Comparison of ENCODE assay signal across 9 mouse cellular contexts in the genomic region with DNA sequence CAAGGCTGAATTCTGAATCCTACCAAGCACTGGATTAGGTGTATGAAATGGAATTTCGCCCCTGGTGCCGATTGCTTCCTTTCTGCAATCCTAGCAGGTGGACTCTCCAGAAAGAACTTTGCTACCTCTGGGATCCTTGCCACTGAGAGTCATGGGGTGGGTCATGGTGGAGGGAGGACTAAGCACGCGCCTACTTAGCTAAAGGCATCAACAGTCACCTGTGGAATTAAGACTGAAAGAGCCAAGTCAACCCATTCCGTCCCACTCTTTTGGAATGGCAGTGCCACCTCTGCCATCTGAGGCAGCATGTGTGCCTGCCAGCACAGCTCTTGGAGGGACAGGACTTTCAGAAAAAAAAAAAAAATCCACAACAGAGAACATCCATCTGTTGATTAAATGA. TPM values are rescaled to one million over a fixed set of nuclear protein-coding genes. Genes with fewer than 3 reads are reported as not detected.
A peak's percentile ranks its signal among the peaks of the same experiment; 100 is the strongest.
DNase-seq lines count a peak whose midpoint lies in the region; ATAC-seq and TF ChIP-seq lines count a peak whose summit lies in the region.
"Had no signal": no experiment of that assay in that cellular context is flagged by ENCODE, and none has a peak within 500 bp of the region (broad histone marks: within the 10 kb centered on the region; RNA-seq: fewer than 3 reads in every experiment).

No protein-coding gene starts in this region.

- no peak for ATAC-seq in kidney, postnatal 0 days (replicated peaks; ENCODE audit: low FRiP score, low read depth)
- ATAC-seq in embryonic facial prominence, embryonic 12.5 days (ENCODE audit: insufficient number of reproducible peaks, insufficient read depth, low FRiP score, low TSS enrichment): no peak
- ATAC-seq in hindbrain, embryonic 13.5 days (ENCODE audit: low FRiP score): no peak

- H3K27me3 ChIP-seq in kidney, postnatal 0 days (ENCODE audit: insufficient read depth, low read length): peaks cover 24% of the 10 kb centered on the region
- H3K27me3 ChIP-seq in embryonic facial prominence, embryonic 12.5 days: peaks cover 52% of the 10 kb centered on the region
- H3K27me3 ChIP-seq in hindbrain, embryonic 13.5 days: peaks cover 31% of the 10 kb centered on the region
- no peaks in the 10 kb centered on the region for H3K27me3 ChIP-seq in myocyte (ENCODE audit: control insufficient read depth, insufficient read depth, insufficient read length)
- H3K27me3 ChIP-seq: Patski had no signal

- no peak overlapping the region for H3K27ac ChIP-seq in kidney, postnatal 0 days
- no peak overlapping the region for H3K27ac ChIP-seq in embryonic facial prominence, embryonic 12.5 days
- H3K27ac ChIP-seq in hindbrain, embryonic 13.5 days: no peak overlapping the region

- WGBS in kidney, postnatal 0 days: 18% methylated on average over 5 of the region's 5 CpGs
- 14% methylated on average over 5 of the region's 5 CpGs for WGBS in embryonic facial prominence, embryonic 12.5 days
- 20% methylated on average over 5 of the region's 5 CpGs for WGBS in hindbrain, embryonic 13.5 days

- DNase-seq in kidney, postnatal 0 days (ENCODE audit: low spot score): no peak
- no peak for DNase-seq in kidney, postnatal 4 days
- no peak for DNase-seq in spleen, adult 18-20 months
- no peak for DNase-seq in yolk sac, embryonic 10.5 days (ENCODE audit: low spot score)
- DNase-seq in thymus, postnatal 10 days (ENCODE audit: low spot score in 2 of 2): no peak

- H3K36me3 ChIP-seq in kidney, postnatal 0 days (ENCODE audit: insufficient read depth, low read length): no peaks in the 10 kb centered on the region
- no peaks in the 10 kb centered on the region for H3K36me3 ChIP-seq in embryonic facial prominence, embryonic 12.5 days
- H3K36me3 ChIP-seq in hindbrain, embryonic 13.5 days: no peaks in the 10 kb centered on the region
- no peaks in the 10 kb centered on the region for H3K36me3 ChIP-seq in myocyte (ENCODE audit: control insufficient read depth, insufficient read depth)

- no peaks in the 10 kb centered on the region for H3K9me3 ChIP-seq in kidney, postnatal 0 days (replicated peaks; ENCODE audit: low read length)
- H3K9me3 ChIP-seq in embryonic facial prominence, embryonic 12.5 days: no peaks in the 10 kb centered on the region
- no peaks in the 10 kb centered on the region for H3K9me3 ChIP-seq in hindbrain, embryonic 13.5 days

- no peak for TF ChIP-seq POLR2A in myocyte (IDR thresholded peaks at IDR 0.05; ENCODE audit: insufficient read length, low read depth)

- peaks cover 3% of the 10 kb centered on the region; the same call in 1 of the 2 replicates for H3K4me1 ChIP-seq in kidney, postnatal 0 days (replicated peaks; ENCODE audit: insufficient read depth, low read length)
- no peaks in the 10 kb centered on the region for H3K4me1 ChIP-seq in embryonic facial prominence, embryonic 12.5 days
- peaks cover 62% of the 10 kb centered on the region for H3K4me1 ChIP-seq in hindbrain, embryonic 13.5 days (replicated peaks)

- H3K79me2 ChIP-seq in myocyte (ENCODE audit: control insufficient read depth, insufficient read depth): no peaks in the 10 kb centered on the region

- no peak overlapping the region for H3K9ac ChIP-seq in kidney, postnatal 0 days (ENCODE audit: low read depth, low read length)
- no peak overlapping the region for H3K9ac ChIP-seq in embryonic facial prominence, embryonic 12.5 days
- peak overlapping the region; percentile 77 for H3K9ac ChIP-seq in hindbrain, embryonic 13.5 days

- no peak overlapping the region for H3ac ChIP-seq in myocyte (ENCODE audit: control insufficient read depth, insufficient read length)

- TF ChIP-seq CTCF in kidney, postnatal 0 days (IDR thresholded peaks at IDR 0.05; ENCODE audit: low read depth): no peak

- H3K4me3 ChIP-seq in kidney, postnatal 0 days (replicated peaks; ENCODE audit: low read depth, low read length): peak overlapping the region; percentile 59; the same call in 1 of the 2 replicates
- peak overlapping the region; percentile 56 for H3K4me3 ChIP-seq in embryonic facial prominence, embryonic 12.5 days
- H3K4me3 ChIP-seq in hindbrain, embryonic 13.5 days: peak overlapping the region; percentile 70
- H3K4me3 ChIP-seq in myocyte: peak overlapping the region; percentile 42

- H3K4me2 ChIP-seq in kidney, postnatal 0 days (ENCODE audit: low read length): peak overlapping the region; percentile 97; the same call in 1 of the 2 replicates
- H3K4me2 ChIP-seq in embryonic facial prominence, embryonic 12.5 days (replicated peaks): peak overlapping the region; percentile 76
- H3K4me2 ChIP-seq in hindbrain, embryonic 13.5 days: peak overlapping the region; percentile 71
- H3K4me2 ChIP-seq in myocyte (ENCODE audit: low read depth): peak overlapping the region; percentile 88

TF ChIP-seq in myocyte, 11 proteins besides CTCF, POLR2A, EP300 and RAD21:
- no peak for TF ChIP-seq REST (IDR thresholded peaks at IDR 0.05; ENCODE audit: insufficient read depth, insufficient read length)
- TF ChIP-seq SRF (IDR thresholded peaks at IDR 0.05; ENCODE audit: control insufficient read depth, insufficient read length, low read depth): no peak
- no peak for TF ChIP-seq MYOD1 (IDR thresholded peaks at IDR 0.05; ENCODE audit: control insufficient read depth in 1 of 3, insufficient read length in 2 of 3, low read depth in 2 of 3)
- TF ChIP-seq POLR2AphosphoS2 (IDR thresholded peaks at IDR 0.05; ENCODE audit: insufficient read length, low read depth): no peak
- no peak for TF ChIP-seq E2F4 (IDR thresholded peaks at IDR 0.05; ENCODE audit: insufficient read depth)
- TF ChIP-seq MAX (IDR thresholded peaks at IDR 0.05; ENCODE audit: low read depth): no peak
- TF ChIP-seq TCF12 (IDR thresholded peaks at IDR 0.05; ENCODE audit: insufficient read depth, poor library complexity, severe bottlenecking): no peak
- TF ChIP-seq CEBPB (IDR thresholded peaks at IDR 0.05; ENCODE audit: insufficient read depth, poor library complexity, severe bottlenecking): no peak
- no peak for TF ChIP-seq TCF3 (IDR thresholded peaks at IDR 0.05; ENCODE audit: insufficient read length, low read depth)
- no peak for TF ChIP-seq USF1 (IDR thresholded peaks at IDR 0.05; ENCODE audit: low read depth)
- TF ChIP-seq MYOG (IDR thresholded peaks at IDR 0.05; ENCODE audit: control insufficient read depth in 1 of 3, insufficient read depth in 1 of 3, insufficient read length in 2 of 3, low read depth in 2 of 3): no peak
TF ChIP-seq in myocyte: peak in this region for 0.

RNA-seq across cellular contexts. Expression of gene Kirrel3, which starts 4.1 kb away (rescaled TPM):
- 0.82 and 1.3 TPM in 2 replicates for polyA plus RNA-seq in kidney, postnatal 0 days (2015; fragmentation: Nextera tagmentation; extraction: Ambion mirVana)
- 7.9 and 8.1 TPM in 2 replicates for polyA plus RNA-seq in embryonic facial prominence, embryonic 12.5 days (2016; fragmentation: Nextera tagmentation; extraction: Ambion mirVana)
- 26.2 and 28.7 TPM in 2 replicates for polyA plus RNA-seq in hindbrain, embryonic 13.5 days (2015; fragmentation: Nextera tagmentation; extraction: Ambion mirVana)
- 2.8 TPM for polyA plus RNA-seq in myocyte (2012; fragmentation: generic; extraction: Trizol)
